Mouse (Mus musculus) kidney, embryonic 15.5 days (tissue): ENCODE data around the gene Opn4. TPM values are rescaled to one million over a fixed set of nuclear protein-coding genes. Genes with fewer than 3 reads are reported as not detected.

ENCODE experiments used
- polyA plus RNA-seq: library from polyadenylated mRNA; unstranded; fragments of >200 nt; fragmentation: Nextera tagmentation; extraction: Ambion mirVana; gene quantifications from 2 replicates; pipeline ENCODE4 v1.2.1, GENCODE M21; 2015

Gene Opn4
- polyA plus RNA-seq, 1 experiment from 2014 or later: 0.45 TPM

Other genes starting within 250 kb of the Opn4 start
- gene Fam25c, start 244.7 kb downstream of the Opn4 start, polyA plus RNA-seq: 1.1 TPM in 1 of 2 replicates, not detected in the other
- gene Sncg, start 225.4 kb downstream of the Opn4 start, polyA plus RNA-seq: 8.6 and 11.2 TPM in 2 replicates
- 16.0 and 17.8 TPM in 2 replicates for gene Mmrn2, start 224.7 kb downstream of the Opn4 start, polyA plus RNA-seq
- 47.3 and 47.7 TPM in 2 replicates for gene Bmpr1a, start 96.8 kb downstream of the Opn4 start, polyA plus RNA-seq
- not detected in 2 replicates for gene 9230112D13Rik, start 77.3 kb downstream of the Opn4 start, polyA plus RNA-seq
- 3.7 and 7.1 TPM in 2 replicates for gene Ldb3, start 11.5 kb downstream of the Opn4 start, polyA plus RNA-seq
- gene Wapl, start 73.8 kb upstream of the Opn4 start, polyA plus RNA-seq: 26.9 and 28.8 TPM in 2 replicates
- 0.67 and 0.81 TPM in 2 replicates for gene Grid1, start 220.0 kb upstream of the Opn4 start, polyA plus RNA-seq